Mouse (Mus musculus) cerebellum, adult 2 months (tissue): ENCODE results near the gene Rnf220.

Experiments
- CTCF ChIP-seq: fragments of 200-500 bp; IDR thresholded peaks from 2 replicates; pipeline ENCODE4 v1.5.1; 2011; ENCODE audit warnings: low read depth, mild to moderate bottlenecking, control low read depth, low read length, moderate library complexity, borderline replicate concordance; ENCODE audit not compliant: insufficient read depth
- POLR2A ChIP-seq: fragments of 200-500 bp; IDR thresholded peaks from 2 replicates; pipeline ENCODE4 v1.6.1; 2011; ENCODE audit warnings: low read length, control low read depth, borderline replicate concordance; ENCODE audit not compliant: insufficient read depth

DNA sequence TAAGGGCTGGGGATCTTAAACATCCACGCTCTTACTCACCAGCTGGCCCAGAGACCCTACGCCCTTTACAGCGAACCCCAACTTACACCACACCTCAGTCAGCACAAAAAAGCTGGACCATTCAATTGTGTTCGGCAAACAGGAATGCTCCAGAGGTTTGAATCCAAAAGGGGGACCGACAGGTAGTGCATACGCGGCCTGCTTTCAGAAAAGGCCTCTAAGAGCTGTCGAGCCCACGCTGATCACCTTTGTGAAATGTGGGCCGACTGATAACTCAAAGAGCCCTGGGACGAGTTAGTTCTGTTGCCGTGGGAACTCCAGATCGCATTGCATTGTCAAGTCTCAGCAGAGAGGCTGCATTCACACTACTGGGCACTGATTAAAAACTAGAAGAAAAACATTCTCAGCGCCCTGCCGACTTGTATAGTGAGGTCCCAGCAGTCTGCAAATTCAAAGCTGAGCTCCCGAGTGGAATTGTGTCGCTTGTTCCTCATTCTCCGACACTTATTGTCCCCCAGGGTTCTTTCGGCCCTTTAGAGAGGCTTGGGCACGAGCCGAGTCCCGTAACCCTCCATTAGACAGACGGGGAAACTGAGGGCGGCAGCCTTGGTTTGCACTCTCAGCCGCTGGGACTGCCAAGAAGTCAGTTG, 208.4 kb downstream of the Rnf220 start:
- TF ChIP-seq CTCF (no peak), POLR2A (no peak)
